In genomic region chr8:11379590-11379989, GRCm38 (mm10) we compare ENCODE assay signal across 17 mouse cellular contexts.
A peak's percentile ranks its signal among the peaks of the same experiment; 100 is the strongest.
DNase-seq lines count a peak whose midpoint lies in the region; ATAC-seq and TF ChIP-seq lines count a peak whose summit lies in the region.
"Had no signal": no experiment of that assay in that cellular context is flagged by ENCODE, and none has a peak within 500 bp of the region (broad histone marks: within the 10 kb centered on the region; RNA-seq: fewer than 3 reads in every experiment).

No protein-coding gene starts in this region.

- no peak overlapping the region for H3K27ac ChIP-seq in kidney, adult 2 months (ENCODE audit: insufficient read depth, low read depth, low read length)
- H3K27ac ChIP-seq in kidney, embryonic 14.5 days (ENCODE audit: low read depth, low read length), result no peak overlapping the region; the same call in 1 of the 2 replicates
- H3K27ac ChIP-seq in heart, embryonic 13.5 days (replicated peaks), result peak overlapping the region; percentile 43
- H3K27ac ChIP-seq in stomach, embryonic 15.5 days, result peak overlapping the region; percentile 5; the same call in 1 of the 2 replicates
- H3K27ac ChIP-seq: embryonic facial prominence, embryonic 15.5 days; forebrain, embryonic 12.5 days; limb, embryonic 13.5 days; liver, embryonic 15.5 days had no signal

- no peaks in the 10 kb centered on the region for H3K27me3 ChIP-seq in kidney, adult 2 months (replicated peaks; ENCODE audit: control insufficient read depth, insufficient read depth, low read length)
- no peaks in the 10 kb centered on the region for H3K27me3 ChIP-seq in kidney, embryonic 14.5 days (ENCODE audit: control insufficient read depth, insufficient read depth, low read length)
- H3K27me3 ChIP-seq in heart, embryonic 13.5 days (replicated peaks), result no peaks in the 10 kb centered on the region
- H3K27me3 ChIP-seq in stomach, embryonic 15.5 days (replicated peaks), result no peaks in the 10 kb centered on the region
- H3K27me3 ChIP-seq: embryonic facial prominence, embryonic 15.5 days; forebrain, embryonic 12.5 days; limb, embryonic 13.5 days; liver, embryonic 15.5 days had no signal

- H3K9ac ChIP-seq in kidney, embryonic 14.5 days (ENCODE audit: low read depth, low read length), result no peak overlapping the region
- H3K9ac ChIP-seq in heart, embryonic 13.5 days, result no peak overlapping the region
- no peak overlapping the region for H3K9ac ChIP-seq in stomach, embryonic 15.5 days
- H3K9ac ChIP-seq: embryonic facial prominence, embryonic 15.5 days; forebrain, embryonic 12.5 days; limb, embryonic 13.5 days; liver, embryonic 15.5 days had no signal

- DNase-seq in kidney, adult 2 months, result peak; percentile 77
- DNase-seq in heart, postnatal 10 days, result peak; percentile 41 to 56
- no peak for DNase-seq in frontal cortex, postnatal 25 days (ENCODE audit: low spot score in 2 of 2)
- no peak for DNase-seq in layer of hippocampus, postnatal 14 days (ENCODE audit: low spot score in 2 of 2)
- DNase-seq: adrenal gland, adult 2 months; cerebellum, adult 18-20 months; right cerebral cortex, postnatal 14 days; thymus, adult 18-20 months had no signal

- H3K4me3 ChIP-seq in kidney, adult 2 months (ENCODE audit: insufficient read depth, low read depth, low read length), result no peak overlapping the region
- H3K4me3 ChIP-seq in kidney, embryonic 14.5 days (ENCODE audit: low read length), result no peak overlapping the region
- H3K4me3 ChIP-seq in heart, embryonic 13.5 days, result no peak overlapping the region
- no peak overlapping the region for H3K4me3 ChIP-seq in stomach, embryonic 15.5 days (replicated peaks)
- H3K4me3 ChIP-seq: embryonic facial prominence, embryonic 15.5 days; forebrain, embryonic 12.5 days; limb, embryonic 13.5 days; liver, embryonic 15.5 days had no signal

- ATAC-seq in kidney, embryonic 14.5 days (ENCODE audit: low FRiP score, low TSS enrichment), result no peak
- no peak for ATAC-seq in heart, embryonic 13.5 days (ENCODE audit: extremely low read depth, insufficient number of reproducible peaks, low FRiP score, low TSS enrichment)
- ATAC-seq in stomach, embryonic 15.5 days (ENCODE audit: insufficient read depth, low FRiP score, low read depth), result no peak
- ATAC-seq: hindbrain, embryonic 16.5 days had no signal

- no peak for TF ChIP-seq POLR2A in kidney, adult 2 months (IDR thresholded peaks at IDR 0.05; ENCODE audit: low read depth, low read length)

- WGBS in kidney, adult 2 months, result 69% methylated on average over 7 of the region's 7 CpGs
- 66% methylated on average over 7 of the region's 7 CpGs for WGBS in kidney, embryonic 14.5 days
- 61% methylated on average over 7 of the region's 7 CpGs for WGBS in heart, embryonic 13.5 days
- WGBS in stomach, embryonic 15.5 days, result 65% methylated on average over 7 of the region's 7 CpGs

- H3K4me2 ChIP-seq in kidney, embryonic 14.5 days (replicated peaks; ENCODE audit: low read depth, low read length), result no peak overlapping the region
- H3K4me2 ChIP-seq in heart, embryonic 13.5 days, result no peak overlapping the region
- no peak overlapping the region for H3K4me2 ChIP-seq in stomach, embryonic 15.5 days
- H3K4me2 ChIP-seq: embryonic facial prominence, embryonic 15.5 days; forebrain, embryonic 12.5 days; limb, embryonic 13.5 days; liver, embryonic 15.5 days had no signal

- H3K4me1 ChIP-seq in kidney, adult 2 months (ENCODE audit: control insufficient read depth, insufficient read depth, low read length), result peaks cover 7% of the 10 kb centered on the region
- peaks cover 21% of the 10 kb centered on the region for H3K4me1 ChIP-seq in kidney, embryonic 14.5 days (ENCODE audit: control insufficient read depth, insufficient read depth, low read length)
- H3K4me1 ChIP-seq in heart, embryonic 13.5 days, result peaks cover 86% of the 10 kb centered on the region
- H3K4me1 ChIP-seq in stomach, embryonic 15.5 days, result peaks cover 42% of the 10 kb centered on the region
- H3K4me1 ChIP-seq: liver, embryonic 15.5 days had no signal

- TF ChIP-seq CTCF in kidney, adult 2 months (conservative IDR thresholded peaks at IDR 0.05; ENCODE audit: insufficient read depth, insufficient read length, low read depth, low read length), result no peak

- no peaks in the 10 kb centered on the region for H3K9me3 ChIP-seq in kidney, embryonic 14.5 days (ENCODE audit: control insufficient read depth, low read length)
- no peaks in the 10 kb centered on the region for H3K9me3 ChIP-seq in heart, embryonic 13.5 days
- H3K9me3 ChIP-seq in stomach, embryonic 15.5 days, result no peaks in the 10 kb centered on the region
- H3K9me3 ChIP-seq: embryonic facial prominence, embryonic 15.5 days; forebrain, embryonic 12.5 days; G1E; limb, embryonic 13.5 days; liver, embryonic 15.5 days had no signal

- intact Hi-C loops in heart, postnatal 10 days (cut with DNase I), result no loop called here

- H3K36me3 ChIP-seq in kidney, adult 2 months (ENCODE audit: control insufficient read depth, insufficient read depth, low read length), result no peaks in the 10 kb centered on the region
- no peaks in the 10 kb centered on the region for H3K36me3 ChIP-seq in kidney, embryonic 14.5 days (ENCODE audit: control insufficient read depth, insufficient read depth, low read length)
- H3K36me3 ChIP-seq in heart, embryonic 13.5 days, result peaks cover 3% of the 10 kb centered on the region; the same call in 1 of the 2 replicates
- H3K36me3 ChIP-seq in stomach, embryonic 15.5 days, result no peaks in the 10 kb centered on the region
- H3K36me3 ChIP-seq: embryonic facial prominence, embryonic 15.5 days; forebrain, embryonic 12.5 days; G1E; limb, embryonic 13.5 days; liver, embryonic 15.5 days had no signal

Comparison
In these comparisons a context has a peak if more than half of its experiments do, and no peak if none do; other contexts are left out.
1. DNase-seq: peak in kidney, adult 2 months (single experiment) and heart, postnatal 10 days (2 of 2); none in frontal cortex, postnatal 25 days (0 of 2) and layer of hippocampus, postnatal 14 days (0 of 2).
2. H3K27ac ChIP-seq: peak in heart, embryonic 13.5 days (single experiment) and stomach, embryonic 15.5 days (single experiment); none in kidney, adult 2 months (single experiment) and kidney, embryonic 14.5 days (single experiment).